Mouse (Mus musculus) MEL (cell line): ENCODE data around the gene Rexo1. TPM values are rescaled to one million over a fixed set of nuclear protein-coding genes. Genes with fewer than 3 reads are reported as not detected.

Experiments
- DNase-seq: peaks from one replicate; pipeline ENCODE4 v3.0.0; 2011; ENCODE audit warnings: low read depth, low spot score
- H3K27ac ChIP-seq: 2 replicates; pipeline ENCODE4 v1.5.1; 2012; ENCODE audit warnings: low read depth, mild to moderate bottlenecking, control low read depth, low read length, moderate library complexity; ENCODE audit not compliant: control insufficient read depth
- H3K27me3 ChIP-seq, 2 experiments: fragments of 150-350 bp in 1 of 2; sonication (generic) in 1 of 2; 2 replicates each; pipeline ENCODE4 v1.6.1; 2012; ENCODE audit warnings: low read length in 2 of 2, mild to moderate bottlenecking in 2 of 2, improper control_type of control experiment in 1 of 2, moderate library complexity in 1 of 2; ENCODE audit not compliant: insufficient read depth in 2 of 2, control insufficient read depth in 1 of 2
- H3K36me3 ChIP-seq, 2 experiments: 2 replicates each; pipeline ENCODE4 v1.6.1; 2012 to 2014; ENCODE audit warnings: low read length in 2 of 2, improper control_type of control experiment in 1 of 2, inconsistent platforms in 1 of 2, mild to moderate bottlenecking in 1 of 2; ENCODE audit not compliant: insufficient read depth in 2 of 2, control insufficient read depth in 1 of 2
- H3K4me1 ChIP-seq, 2 experiments: fragments of 150-350 bp in 1 of 2; sonication (generic) in 1 of 2; 2 replicates each; pipeline ENCODE4 v1.6.1; 2012; ENCODE audit warnings: low read length in 2 of 2, improper control_type of control experiment in 1 of 2, mild to moderate bottlenecking in 1 of 2; ENCODE audit not compliant: insufficient read depth in 2 of 2, control insufficient read depth in 1 of 2
- H3K4me3 ChIP-seq, 2 experiments: fragments of 150-350 bp in 1 of 2; sonication (generic) in 1 of 2; 2 replicates each; pipeline ENCODE4 v1.5.1; 2012; ENCODE audit warnings: low read depth in 2 of 2, low read length in 2 of 2, mild to moderate bottlenecking in 2 of 2, moderate library complexity in 2 of 2, control low read depth in 1 of 2, improper control_type of control experiment in 1 of 2; ENCODE audit not compliant: control insufficient read depth in 1 of 2, insufficient read depth in 1 of 2
- H3K79me2 ChIP-seq: 2 replicates; pipeline ENCODE4 v1.6.1; 2012; ENCODE audit warnings: mild to moderate bottlenecking, low read length, moderate library complexity; ENCODE audit not compliant: control insufficient read depth, poor library complexity, insufficient read depth
- H3K9ac ChIP-seq: 2 replicates; pipeline ENCODE4 v1.6.1; 2012; ENCODE audit warnings: low read depth, mild to moderate bottlenecking, control low read depth, low read length, moderate library complexity; ENCODE audit not compliant: control insufficient read depth, poor library complexity, severe bottlenecking
- H3K9me3 ChIP-seq: fragments of 150-350 bp; sonication (generic); replicated peaks from 2 replicates; pipeline ENCODE4 v1.6.1; 2012; ENCODE audit warnings: mild to moderate bottlenecking, low read length, improper control_type of control experiment, moderate library complexity; ENCODE audit not compliant: insufficient read depth
- CHD2 ChIP-seq: IDR thresholded peaks from 2 replicates; pipeline ENCODE4 v1.6.1; 2011; ENCODE audit warnings: low read length, improper control_type of control experiment
- CTCF ChIP-seq, 3 experiments: IDR thresholded peaks in 2 of 3; conservative IDR thresholded peaks in 1 of 3; 2 replicates each; pipeline ENCODE4 v1.5.1; 2011 to 2012; ENCODE audit warnings: low read length in 3 of 3, low read depth in 2 of 3, mild to moderate bottlenecking in 2 of 3, improper control_type of control experiment in 1 of 3, inconsistent platforms in 1 of 3, mixed read lengths in 1 of 3, moderate library complexity in 1 of 3; ENCODE audit not compliant: control insufficient read depth in 1 of 3, insufficient read depth in 1 of 3, poor library complexity in 1 of 3, severe bottlenecking in 1 of 3
- E2F4 ChIP-seq: IDR thresholded peaks from 2 replicates; pipeline ENCODE4 v1.6.1; 2011; ENCODE audit warnings: low read depth, low read length, improper control_type of control experiment, borderline replicate concordance
- EP300 ChIP-seq, 2 experiments: IDR thresholded peaks; 2 replicates each; pipeline ENCODE4 v1.6.1; 2011; ENCODE audit warnings: improper control_type of control experiment in 2 of 2, low read length in 2 of 2, low read depth in 1 of 2, mild to moderate bottlenecking in 1 of 2
- HCFC1 ChIP-seq: IDR thresholded peaks from 2 replicates; pipeline ENCODE4 v1.6.1; 2012; ENCODE audit warnings: low read depth, mild to moderate bottlenecking, inconsistent platforms, low read length, improper control_type of control experiment, moderate library complexity
- MAZ ChIP-seq: IDR thresholded peaks from 2 replicates; pipeline ENCODE4 v1.6.1; 2012; ENCODE audit warnings: low read depth, mild to moderate bottlenecking, inconsistent platforms, low read length, improper control_type of control experiment
- MXI1 ChIP-seq: IDR thresholded peaks from 2 replicates; pipeline ENCODE4 v1.6.1; 2011; ENCODE audit warnings: mild to moderate bottlenecking, low read depth, low read length, improper control_type of control experiment
- MYC ChIP-seq: IDR thresholded peaks from 2 replicates; pipeline ENCODE4 v1.6.1; 2011; ENCODE audit warnings: low read depth, mild to moderate bottlenecking, low read length, improper control_type of control experiment, moderate library complexity
- POLR2A ChIP-seq, 2 experiments: IDR thresholded peaks; 2 replicates each; pipeline ENCODE4 v1.6.1; 2011 to 2012; ENCODE audit warnings: low read length in 2 of 2, mild to moderate bottlenecking in 2 of 2, control low read depth in 1 of 2, improper control_type of control experiment in 1 of 2, low read depth in 1 of 2, moderate library complexity in 1 of 2; ENCODE audit not compliant: control insufficient read depth in 1 of 2, insufficient read depth in 1 of 2, poor library complexity in 1 of 2
- RAD21 ChIP-seq: IDR thresholded peaks from 2 replicates; pipeline ENCODE4 v1.6.1; 2011; ENCODE audit warnings: mild to moderate bottlenecking, low read depth, low read length, improper control_type of control experiment
- RCOR1 ChIP-seq: IDR thresholded peaks from 2 replicates; pipeline ENCODE4 v1.6.1; 2012; ENCODE audit warnings: low read depth, mild to moderate bottlenecking, inconsistent platforms, low read length, improper control_type of control experiment
- SIN3A ChIP-seq: IDR thresholded peaks from 2 replicates; pipeline ENCODE4 v1.6.1; 2012; ENCODE audit warnings: low read length, improper control_type of control experiment, inconsistent platforms
- TAL1 ChIP-seq: IDR thresholded peaks from 2 replicates; pipeline ENCODE4 v1.6.1; 2012; ENCODE audit warnings: mild to moderate bottlenecking, inconsistent platforms, low read length, moderate library complexity, mixed read lengths
- TBP ChIP-seq: IDR thresholded peaks from 2 replicates; pipeline ENCODE4 v1.8.0; 2011; ENCODE audit warnings: low read depth, low read length, improper control_type of control experiment
- UBTF ChIP-seq: IDR thresholded peaks from 2 replicates; pipeline ENCODE4 v1.6.1; 2012; ENCODE audit warnings: low read depth, mild to moderate bottlenecking, inconsistent platforms, low read length, improper control_type of control experiment, moderate library complexity, borderline replicate concordance; ENCODE audit not compliant: insufficient read depth
- USF1 ChIP-seq: IDR thresholded peaks from 2 replicates; pipeline ENCODE4 v1.6.1; 2014; ENCODE audit warnings: low read depth, mild to moderate bottlenecking, inconsistent platforms, low read length, improper control_type of control experiment, moderate library complexity
- USF2 ChIP-seq, 2 experiments: IDR thresholded peaks; 2 replicates each; pipeline ENCODE4 v1.6.1; 2011 to 2012; ENCODE audit warnings: improper control_type of control experiment in 2 of 2, low read length in 2 of 2, borderline replicate concordance in 1 of 2, inconsistent platforms in 1 of 2, low read depth in 1 of 2, mild to moderate bottlenecking in 1 of 2; ENCODE audit not compliant: insufficient read depth in 1 of 2
- ZC3H11A ChIP-seq: IDR thresholded peaks from 2 replicates; pipeline ENCODE4 v1.6.1; 2012; ENCODE audit warnings: low read depth, mild to moderate bottlenecking, inconsistent platforms, low read length, improper control_type of control experiment
- ZKSCAN1 ChIP-seq: IDR thresholded peaks from 2 replicates; pipeline ENCODE4 v1.6.1; 2012; ENCODE audit warnings: low read depth, mild to moderate bottlenecking, inconsistent platforms, low read length, improper control_type of control experiment, moderate library complexity
- ZNF384 ChIP-seq: IDR thresholded peaks from 2 replicates; pipeline ENCODE4 v1.6.1; 2012; ENCODE audit warnings: low read depth, mild to moderate bottlenecking, inconsistent platforms, low read length, improper control_type of control experiment
- polyA plus RNA-seq, 2 experiments: library from polyadenylated mRNA; stranded (reverse) in 1 of 2; unstranded in 1 of 2; fragments of >175 nt in 1 of 2; fragments of >200 nt in 1 of 2; gene quantifications; 2 replicates each; pipeline versions ENCODE4 v1.2.1 to v1.2.4; 2012; ENCODE audit warnings: low replicate concordance in 2 of 2, low read depth in 1 of 2; ENCODE audit not compliant: insufficient read length in 2 of 2, insufficient read depth in 1 of 2, missing spikeins in 1 of 2
- total RNA-seq: library from RNA; depleted of rRNA; stranded (reverse); fragments of 300-350 nt; gene quantifications from 2 replicates; pipeline ENCODE4 v1.2.3, GENCODE M21; 2012

Rexo1 gene
- total and polyA plus RNA-seq, 3 experiments = 14.7 to 54.6 TPM; not detected in 1

- Histone ChIP-seq H3K27ac (no peak overlapping the region), H3K9ac (peak overlapping the region; percentile 82), H3K36me3 (peaks cover 0 to 4% of the 10 kb centered on the region in 2 experiments; a peak in 1 of 4 replicates), H3K4me1 (0 out of 4 replicates have a peak, but pooled peaks cover 0 to 4% of the 10 kb centered on the region in 2 experiments), H3K27me3 (no peaks in the 10 kb centered on the region; a peak in 1 of 4 replicates), H3K4me3 (peak overlapping the region; percentile 68 to 74), H3K79me2 (no peaks in the 10 kb centered on the region; the same call in 1 of the 2 replicates), H3K9me3 (no peaks in the 10 kb centered on the region)
- peak; percentile 62 for DNase-seq
- TF ChIP-seq POLR2A (IDR thresholded peaks at IDR 0.05; ENCODE audit: control insufficient read depth in 1 of 2, insufficient read depth in 1 of 2, low read depth in 1 of 2, low read length in 2 of 2, poor library complexity in 1 of 2) (no peak), RCOR1 (no peak), SIN3A (no peak), MYC (no peak), HCFC1 (no peak), UBTF (no peak), E2F4 (no peak), MAZ (no peak), CTCF (IDR thresholded peaks at IDR 0.05 in 2 of 3, conservative IDR thresholded peaks at IDR 0.05 in 1 of 3; ENCODE audit: control insufficient read depth in 1 of 3, insufficient read depth in 1 of 3, low read depth in 2 of 3, low read length in 3 of 3, poor library complexity in 1 of 3, severe bottlenecking in 1 of 3) (no peak), ZC3H11A (no peak), USF1 (no peak), ZNF384 (no peak), USF2 (IDR thresholded peaks at IDR 0.05; ENCODE audit: borderline replicate concordance in 1 of 2, insufficient read depth in 1 of 2, low read depth in 1 of 2, low read length in 2 of 2) (no peak), CHD2 (no peak), RAD21 (no peak), EP300 (IDR thresholded peaks at IDR 0.05; ENCODE audit: low read depth in 1 of 2, low read length in 2 of 2) (no peak), TAL1 (no peak), TBP (no peak), ZKSCAN1 (no peak), MXI1 (no peak)
Measured at GRCm38 (mm10) chr10:80510273-80510660, 51.1 kb downstream of the Rexo1 start.
